Mouse (Mus musculus) adrenal gland, postnatal 10 days (tissue): ENCODE data around the gene Rnf10. TPM values are rescaled to one million over a fixed set of nuclear protein-coding genes. Genes with fewer than 3 reads are reported as not detected.
"Not testable (repeated sequence)": the region's sequence is repeated elsewhere in the genome, so short reads cannot be mapped to it uniquely, and the experiment has no call there.

Experiments
- DNase-seq: peaks from one replicate; pipeline ENCODE4 v3.0.0; 2021; ENCODE audit warnings: mixed read lengths
- long read RNA-seq, 2 experiments: library from polyadenylated mRNA; stranded (forward); transcript quantifications; one replicate each; pipeline ENCODE4 v2.0.0; 2021
- total RNA-seq, 2 experiments: library from RNA; stranded (reverse); gene quantifications; 2 replicates each; pipeline ENCODE4 v1.2.3; 2021

The Rnf10 gene
- 100 to 1,000 TPM; 228 to 254 TPM for total RNA-seq
- long read RNA-seq, experiment 1, transcript Rnf10-210 (1 exons, 2,276 nt), result minor isoform, 5 of 316 reads
- long read RNA-seq, experiment 1, transcript Rnf10-202 (17 exons, 3,112 nt), result major isoform, 211 of 316 reads
- long read RNA-seq, experiment 1, transcript Rnf10-201 (17 exons, 3,106 nt), result minor isoform, 22 of 316 reads
- long read RNA-seq, experiment 1, transcript Rnf10-203 (17 exons, 3,476 nt), result minor isoform, 17 of 316 reads
- long read RNA-seq, experiment 1, partial matches to known transcripts, result 28 of 316 reads
- long read RNA-seq, experiment 1, other reads (novel, unspliced or antisense), result 33 of 316 reads
- long read RNA-seq, experiment 2, transcript Rnf10-201 (17 exons, 3,106 nt), result minor isoform, 20 of 212 reads
- long read RNA-seq, experiment 2, transcript Rnf10-203 (17 exons, 3,476 nt), result minor isoform, 6 of 212 reads
- long read RNA-seq, experiment 2, transcript Rnf10-202 (17 exons, 3,112 nt), result major isoform, 141 of 212 reads
- long read RNA-seq, experiment 2, partial matches to known transcripts, result 24 of 212 reads
- long read RNA-seq, experiment 2, other reads (novel, unspliced or antisense), result 21 of 212 reads

DNA sequence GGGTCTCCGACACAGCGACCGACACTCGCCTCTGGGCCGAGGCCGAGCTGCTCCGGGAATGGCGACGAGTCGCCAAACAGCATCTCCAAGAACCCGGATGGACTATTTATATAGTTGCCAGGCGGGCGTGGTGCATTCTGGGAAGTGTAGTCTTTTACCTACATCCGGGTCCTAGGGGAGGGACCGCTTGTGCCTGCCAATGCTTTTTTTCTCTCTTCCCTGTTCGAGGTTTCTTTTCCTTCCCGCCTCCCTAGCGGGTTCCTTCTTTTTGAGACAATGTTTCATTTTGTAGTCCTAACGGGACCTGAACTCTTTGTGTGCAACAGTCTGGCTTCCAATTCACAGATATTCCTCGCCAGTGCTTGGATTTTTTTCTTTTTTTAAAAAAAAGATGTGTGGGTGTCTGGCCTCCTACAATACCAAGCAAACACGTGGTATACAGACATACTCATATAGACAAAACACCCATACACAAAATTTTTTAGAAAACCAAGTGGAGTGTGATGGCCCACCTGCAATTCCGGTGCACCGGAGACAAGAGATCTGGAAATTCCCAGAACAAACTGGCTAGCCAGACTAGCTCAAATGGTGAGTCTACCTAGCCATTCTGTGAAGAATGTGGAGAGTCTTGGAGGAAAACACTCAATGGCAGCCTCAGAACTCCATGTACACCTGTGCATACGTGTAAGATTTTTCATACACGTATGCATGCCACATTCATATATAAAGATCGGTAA, at the start of gene Rnf10:
Gene Rnf10 (minus strand): TSS at position 87 of the 737 bp plus-strand sequence.
- DNase-seq, result peak; percentile 97

- DNase-seq, result peak; percentile 78
These were observed 46.6 kb upstream of the Rnf10 start for GRCm38 (mm10) chr5:115319004-115319940.

DNA sequence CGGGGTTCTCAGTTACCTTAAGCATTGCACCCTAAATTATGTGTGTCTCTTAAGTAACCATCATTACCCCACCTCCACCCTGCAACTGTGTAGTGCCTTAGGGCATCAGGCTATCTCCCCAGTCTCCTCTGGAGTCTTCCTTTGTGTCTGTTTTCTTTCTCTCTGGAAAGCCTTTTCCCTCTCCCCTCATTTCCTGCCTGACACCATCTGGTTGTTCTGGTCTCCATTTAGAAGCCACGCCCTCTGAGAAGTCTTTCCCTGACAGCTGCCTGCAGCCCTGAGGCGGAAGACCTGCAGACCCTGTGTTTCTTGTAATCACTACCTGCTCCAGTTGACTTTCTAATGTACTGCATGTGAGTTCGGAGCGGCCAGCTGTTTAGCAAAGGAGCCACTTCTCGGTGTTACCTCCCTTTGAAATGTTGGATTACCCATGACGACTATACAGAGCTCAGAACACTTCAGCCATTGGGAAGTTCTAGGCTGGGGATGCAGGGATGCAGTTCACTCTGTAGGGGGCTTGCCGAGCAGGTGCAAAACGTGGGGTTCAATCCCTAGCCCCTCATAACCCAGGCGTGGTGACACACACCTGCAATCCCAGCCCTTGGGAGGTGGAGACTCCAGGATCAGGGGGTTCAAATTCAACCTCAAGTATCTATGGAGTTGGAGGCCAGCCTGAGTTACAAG, 45.1 kb upstream of the Rnf10 start:
- no peak for DNase-seq

DNA sequence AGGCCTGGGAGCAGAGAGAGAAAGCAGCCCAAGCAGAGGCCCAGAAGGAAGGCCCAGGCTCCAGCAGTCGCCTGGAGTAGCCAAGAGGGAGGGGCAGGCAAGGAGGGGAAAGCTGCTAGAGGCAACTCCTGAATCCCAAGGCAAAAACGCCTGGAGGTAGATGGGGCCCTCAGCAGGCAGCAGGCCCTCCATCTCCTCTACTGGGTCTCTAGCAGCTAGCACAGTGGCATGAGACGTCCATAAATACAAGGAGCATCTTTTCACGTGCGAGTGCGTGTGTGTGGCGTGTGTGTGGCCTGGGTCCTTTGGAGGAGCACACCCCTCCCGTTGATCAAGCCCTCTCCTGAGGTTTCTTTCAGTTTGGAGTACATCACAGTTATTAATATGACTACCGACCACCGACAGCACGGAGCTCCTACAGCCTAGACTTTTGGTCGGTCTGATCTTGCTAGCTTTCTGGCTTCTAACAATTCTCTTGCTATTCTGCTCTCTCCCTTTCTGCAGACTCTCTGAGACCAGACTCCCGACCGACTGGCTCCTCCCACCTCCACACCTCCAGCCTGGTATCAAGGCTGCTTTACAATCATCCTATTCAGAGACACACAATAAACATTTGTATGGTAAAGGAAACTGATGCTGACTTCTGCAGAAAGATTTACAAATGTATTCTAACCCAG, 44.4 kb upstream of the Rnf10 start:
- no peak for DNase-seq

- no peak for DNase-seq
These were observed 40.9 kb upstream of the Rnf10 start for GRCm38 (mm10) chr5:115313668-115313943.

DNA sequence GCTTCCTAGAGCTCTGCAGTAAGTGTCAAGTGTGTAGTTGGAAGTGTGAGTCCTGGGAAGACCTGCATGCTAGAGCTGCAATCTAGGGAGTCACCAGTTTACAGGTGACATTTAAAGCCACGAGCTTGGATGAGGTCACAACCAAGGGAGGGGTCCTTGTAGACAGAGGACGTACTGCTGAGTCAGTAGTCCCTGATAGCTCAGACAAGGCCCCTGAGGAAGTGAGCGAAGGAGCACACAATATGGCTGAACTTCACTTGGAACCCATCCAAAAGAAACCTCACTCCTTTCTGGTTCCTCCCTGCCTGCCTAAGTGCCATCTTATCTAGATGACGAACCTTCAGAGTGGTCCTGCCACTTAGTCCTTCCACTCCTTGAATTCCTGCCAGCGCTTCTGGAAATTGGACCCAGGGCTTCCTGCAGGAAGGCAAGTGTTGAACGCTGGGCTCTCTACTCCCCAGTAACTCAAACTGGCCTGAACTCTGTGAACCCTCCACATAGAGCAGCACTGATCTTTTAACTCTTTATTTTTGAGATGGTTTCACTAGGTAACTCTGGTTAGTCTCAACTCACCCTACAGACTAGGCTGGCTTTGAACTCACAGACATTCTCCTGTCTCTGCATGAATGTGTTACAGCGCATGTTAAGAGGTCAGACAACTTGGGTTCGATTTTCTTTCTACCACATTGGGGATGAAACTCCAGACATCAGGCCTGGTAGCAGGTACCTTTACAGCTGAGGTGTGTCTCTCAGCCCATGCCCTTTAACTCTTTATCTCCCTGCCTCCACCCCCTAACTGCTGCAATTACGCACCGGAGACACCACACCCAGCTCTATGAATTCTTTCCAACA, 40.3 kb upstream of the Rnf10 start:
- DNase-seq, result no peak

DNA sequence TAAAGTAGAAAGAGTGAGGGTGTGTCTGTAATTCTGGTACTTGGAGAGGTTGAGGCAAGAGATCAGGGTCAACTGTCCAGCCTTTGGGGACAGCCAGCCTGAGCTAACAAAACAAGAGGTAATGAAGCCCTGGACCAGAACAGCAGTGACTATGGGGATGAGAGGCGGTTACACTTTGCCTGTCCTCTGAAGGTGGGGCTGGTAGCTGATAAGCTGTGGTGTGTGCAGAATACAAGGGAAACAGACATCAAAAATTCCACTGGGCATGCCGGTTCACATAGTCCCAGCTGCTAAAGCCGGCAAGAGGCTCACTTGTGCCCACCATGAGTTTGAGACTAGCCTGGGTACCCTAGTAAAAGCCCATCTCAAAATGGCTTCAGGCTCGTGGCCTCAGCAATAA, 39.7 kb upstream of the Rnf10 start:
- no peak for DNase-seq

GRCm38 (mm10) chr5:115302190-115302589, 29.5 kb upstream of the Rnf10 start:
- DNase-seq, result not testable (repeated sequence)

DNA sequence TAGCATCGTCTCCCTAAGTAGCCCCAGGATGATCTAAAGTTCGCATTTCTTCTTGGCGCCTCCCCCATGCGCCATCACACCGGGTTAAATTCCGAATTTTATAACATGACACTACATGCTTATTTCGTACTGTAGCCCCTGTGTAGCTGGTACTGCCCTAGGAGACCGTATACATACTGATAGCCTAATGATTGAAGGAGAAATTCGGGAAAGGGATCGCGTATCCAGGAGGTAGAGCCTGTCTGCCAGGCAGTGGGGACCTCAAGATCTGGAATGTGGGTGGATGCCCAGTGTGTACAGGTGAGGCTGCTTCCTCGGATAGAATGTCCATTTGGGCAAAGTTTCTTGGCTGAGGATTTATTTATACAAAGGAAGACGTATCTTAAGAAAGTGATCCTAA, 28.9 kb upstream of the Rnf10 start:
- no peak for DNase-seq

GRCm38 (mm10) chr5:115300792-115301614, 28.3 kb upstream of the Rnf10 start, which contains the start of gene Dynll1:
Dynll1 (minus strand) TSS chr5:115300999.
- DNase-seq, result peak; percentile 100

DNA sequence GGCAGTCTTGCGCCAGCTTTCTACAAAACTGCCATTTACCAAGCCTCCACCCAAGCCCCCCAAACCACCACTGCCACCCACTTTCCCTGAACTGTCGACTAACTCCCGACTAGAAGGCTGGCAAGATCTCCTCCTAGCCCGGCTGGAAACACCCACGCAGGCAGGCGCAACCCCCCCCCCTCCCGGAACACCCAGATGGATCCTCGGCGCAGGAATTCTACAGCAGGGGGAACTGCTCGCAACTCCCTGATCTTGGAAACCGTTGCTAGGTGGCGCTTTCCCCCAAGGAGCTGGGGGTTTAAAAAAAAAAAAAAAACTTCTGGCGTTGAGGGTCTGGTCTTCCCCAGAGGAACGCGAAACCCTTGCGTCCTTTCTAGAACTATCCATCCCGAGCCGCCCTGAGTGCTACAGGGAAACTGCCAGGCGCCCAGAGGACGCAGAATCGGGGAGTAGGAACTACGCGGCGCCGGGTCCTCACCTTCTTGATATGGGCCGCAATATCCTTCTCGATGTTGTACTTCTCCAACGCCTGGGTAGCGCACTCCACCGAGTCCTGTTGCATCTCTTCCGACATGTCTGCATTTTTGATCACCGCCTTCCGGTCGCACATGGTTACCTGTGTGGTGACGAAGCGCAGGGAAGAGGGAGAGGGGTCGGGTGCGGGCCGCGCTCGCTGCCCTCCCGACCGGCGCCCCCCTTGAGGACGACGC, 27.5 kb upstream of the Rnf10 start:
- DNase-seq, result peak; percentile 67

GRCm38 (mm10) chr5:115296347-115296746, 23.6 kb upstream of the Rnf10 start:
- DNase-seq, result no peak

- no peak for DNase-seq
These were observed 21.5 kb upstream of the Rnf10 start for GRCm38 (mm10) chr5:115294173-115294572.

- DNase-seq, result no peak
These were observed 12.0 kb upstream of the Rnf10 start for GRCm38 (mm10) chr5:115284735-115285134.

DNA sequence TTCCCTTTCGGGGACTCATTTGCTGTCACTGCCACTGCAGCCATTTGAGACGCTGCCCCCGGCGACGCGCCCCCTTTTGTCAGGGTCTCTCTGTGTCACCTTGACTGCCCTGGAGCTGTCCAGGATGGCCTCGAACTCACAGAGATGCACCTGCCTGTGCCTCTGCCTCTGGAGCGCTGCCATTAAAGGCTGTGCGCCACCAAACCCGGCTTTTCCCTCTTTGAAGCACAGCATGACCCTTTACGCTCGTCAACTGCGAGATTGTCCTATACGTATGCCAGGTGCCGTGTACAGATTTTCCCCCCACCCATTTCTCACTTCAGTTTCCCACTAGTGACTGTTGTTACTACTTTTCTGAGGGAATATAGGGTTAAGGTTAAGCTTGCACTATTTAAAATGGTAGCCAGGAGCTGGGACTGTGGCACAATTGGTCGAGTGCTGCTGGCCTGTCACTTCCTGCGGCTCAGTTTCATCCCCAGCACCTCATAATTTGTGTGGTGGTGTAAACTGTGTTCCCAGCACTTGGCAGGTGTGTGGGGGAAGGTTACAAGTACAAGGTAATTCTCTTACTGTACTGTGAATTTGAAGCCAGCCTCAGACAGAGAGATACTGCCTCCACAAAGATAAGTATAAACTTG, 7.5 kb upstream of the Rnf10 start:
- DNase-seq, result peak; percentile 43

- DNase-seq, result peak; percentile 94
These were observed 6.7 kb upstream of the Rnf10 start, which contains the start of gene Coq5 for GRCm38 (mm10) chr5:115279226-115280049. Coq5 (plus strand) TSS chr5:115279666.

GRCm38 (mm10) chr5:115278785-115279184, 6.1 kb upstream of the Rnf10 start:
- no peak for DNase-seq
